Mouse (Mus musculus) small intestine, adult 2 months (tissue): ENCODE measurements at regions not wholly inside any gene's neighbourhood (a gene's known extent, or its start where the extent isn't known, plus 50 kb on each side); places are given as distances from the start of the nearest gene placed in this dataset.

Experiments
- H3K27ac ChIP-seq: fragments of 200-500 bp; 2 replicates; pipeline ENCODE4 v1.5.1; 2012; ENCODE audit warnings: low read depth, low read length, control low read depth, inconsistent platforms; ENCODE audit not compliant: insufficient read depth
- H3K27me3 ChIP-seq: fragments of 200-500 bp; 2 replicates; pipeline ENCODE4 v1.6.1; 2012; ENCODE audit warnings: mild to moderate bottlenecking, moderate library complexity, low read length, inconsistent platforms; ENCODE audit not compliant: control insufficient read depth, insufficient read depth
- H3K36me3 ChIP-seq: fragments of 200-500 bp; 2 replicates; pipeline ENCODE4 v1.6.1; 2012; ENCODE audit warnings: mild to moderate bottlenecking, low read length, control low read depth, inconsistent platforms; ENCODE audit not compliant: control insufficient read depth, insufficient read depth
- H3K4me1 ChIP-seq: fragments of 200-500 bp; 2 replicates; pipeline ENCODE4 v1.6.1; 2012; ENCODE audit warnings: low read length, inconsistent platforms, mixed read lengths; ENCODE audit not compliant: control insufficient read depth, insufficient read depth, insufficient read length
- H3K4me3 ChIP-seq: fragments of 200-500 bp; 2 replicates; pipeline ENCODE4 v1.5.1; 2012; ENCODE audit warnings: low read depth, mild to moderate bottlenecking, control low read depth, inconsistent platforms, low read length, moderate library complexity
- CTCF ChIP-seq: fragments of 200-500 bp; IDR thresholded peaks from 2 replicates; pipeline ENCODE4 v1.5.1; 2012; ENCODE audit warnings: low read depth, mild to moderate bottlenecking, control low read depth, inconsistent platforms, low read length, moderate library complexity, mixed read lengths; ENCODE audit not compliant: insufficient replicate concordance, insufficient read length; ENCODE audit errors: extremely low read depth
- POLR2A ChIP-seq: fragments of 200-500 bp; IDR thresholded peaks from 2 replicates; pipeline ENCODE4 v1.6.1; 2012; ENCODE audit warnings: low read depth, mild to moderate bottlenecking, control low read depth, inconsistent platforms, low read length, moderate library complexity
- WGBS: fragments of 180-500 bp; shearing (Covaris S2); methylation state at CpG from one replicate; pipeline ENCODE4 v1.1.7; 2018; 5-methylcytosine and 5-hydroxymethylcytosine counted together

GRCm38 (mm10) chr6:31077779-31078178, 118.9 kb upstream of the Klf14 start:
- Histone ChIP-seq H3K27me3 (no peaks in the 10 kb centered on the region), H3K4me3 (no peak overlapping the region), H3K36me3 (peaks cover 35% of the 10 kb centered on the region), H3K27ac (peak overlapping the region; percentile 93), H3K4me1 (peaks cover 62% of the 10 kb centered on the region)
- TF ChIP-seq POLR2A: no peak
- no peak; the same call in 1 of the 2 replicates for TF ChIP-seq CTCF
- WGBS: 22% methylated on average over 9 of the region's 9 CpGs

- WGBS: 13% methylated on average over 6 of the region's 6 CpGs
- H3K36me3 ChIP-seq: peaks cover 38% of the 10 kb centered on the region
- no peaks in the 10 kb centered on the region for H3K27me3 ChIP-seq
- H3K4me3 ChIP-seq: no peak overlapping the region
- TF ChIP-seq CTCF (no peak), POLR2A (no peak)
- peak overlapping the region; percentile 93 for H3K27ac ChIP-seq
- H3K4me1 ChIP-seq: peaks cover 60% of the 10 kb centered on the region
Measured at GRCm38 (mm10) chr6:31078413-31078812, 119.5 kb upstream of the Klf14 start.

GRCm38 (mm10) chr6:31079586-31080259, 120.8 kb upstream of the Klf14 start:
- peak overlapping the region; percentile 57 for H3K27ac ChIP-seq
- H3K4me3 ChIP-seq: no peak overlapping the region
- WGBS: 19% methylated on average over 14 of the region's 14 CpGs
- H3K4me1 ChIP-seq: peaks cover 50% of the 10 kb centered on the region
- peaks cover 38% of the 10 kb centered on the region for H3K36me3 ChIP-seq
- H3K27me3 ChIP-seq: no peaks in the 10 kb centered on the region
- TF ChIP-seq POLR2A (no peak), CTCF (no peak)

- Histone ChIP-seq H3K4me3 (no peak overlapping the region), H3K36me3 (peaks cover 44% of the 10 kb centered on the region), H3K27me3 (no peaks in the 10 kb centered on the region), H3K27ac (peak overlapping the region; percentile 57), H3K4me1 (peaks cover 49% of the 10 kb centered on the region)
- TF ChIP-seq POLR2A (no peak), CTCF (no peak)
- 61% methylated on average over 4 of the region's 4 CpGs for WGBS
Measured at GRCm38 (mm10) chr6:31080279-31080678, 121.4 kb upstream of the Klf14 start.

GRCm38 (mm10) chr6:31080691-31081090, 121.8 kb upstream of the Klf14 start:
- peaks cover 46% of the 10 kb centered on the region for H3K4me1 ChIP-seq
- TF ChIP-seq POLR2A: no peak
- TF ChIP-seq CTCF: no peak
- H3K36me3 ChIP-seq: peaks cover 44% of the 10 kb centered on the region
- H3K27ac ChIP-seq: no peak overlapping the region
- H3K27me3 ChIP-seq: no peaks in the 10 kb centered on the region
- H3K4me3 ChIP-seq: no peak overlapping the region
- 86% methylated on average over 9 of the region's 9 CpGs for WGBS

DNA sequence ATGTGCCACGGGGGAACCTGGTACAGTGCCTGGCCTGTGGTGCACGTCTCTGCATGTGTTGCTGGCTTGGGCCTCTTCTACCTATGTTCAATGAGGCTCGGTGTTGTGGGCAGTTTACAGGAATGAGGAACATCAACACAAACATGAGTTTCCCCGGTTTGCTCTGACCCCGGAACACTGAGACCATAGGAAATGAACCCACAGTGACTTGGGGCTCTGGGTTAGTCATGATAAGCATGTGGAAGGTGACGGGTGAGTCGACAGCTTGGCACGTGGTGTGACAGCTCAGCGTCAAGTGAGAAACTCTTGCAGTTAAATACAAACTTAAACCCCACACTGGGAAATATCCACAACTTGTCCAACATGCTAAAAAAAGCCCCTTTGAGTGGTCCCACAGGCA, 122.4 kb upstream of the Klf14 start:
- TF ChIP-seq CTCF (no peak), POLR2A (no peak)
- no peak overlapping the region for H3K27ac ChIP-seq
- H3K4me3 ChIP-seq: no peak overlapping the region
- peaks cover 50% of the 10 kb centered on the region for H3K36me3 ChIP-seq
- WGBS: 70% methylated on average over 9 of the region's 9 CpGs
- H3K4me1 ChIP-seq: peaks cover 46% of the 10 kb centered on the region
- no peaks in the 10 kb centered on the region for H3K27me3 ChIP-seq

DNA sequence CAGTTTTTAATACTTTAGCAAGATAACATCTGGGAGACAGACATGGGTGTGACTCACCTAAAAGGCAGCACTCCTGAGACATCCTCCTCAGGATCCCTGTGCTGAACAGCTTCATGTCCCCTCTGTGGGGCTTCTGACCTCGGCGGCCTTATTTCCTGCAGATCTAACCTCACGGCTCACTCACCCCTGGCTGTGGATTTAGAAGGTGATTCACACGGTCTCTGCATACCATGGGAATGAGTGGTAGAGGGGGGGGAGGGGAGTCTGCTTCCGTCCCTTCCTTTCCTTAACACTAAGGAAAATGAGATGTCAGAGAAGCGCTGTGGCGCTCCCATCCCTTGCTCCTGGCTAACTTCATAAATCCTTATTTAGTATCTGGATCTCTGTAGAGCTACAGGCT, 123.1 kb upstream of the Klf14 start:
- no peak for TF ChIP-seq POLR2A
- no peak for TF ChIP-seq CTCF
- WGBS: 77% methylated on average over 7 of the region's 7 CpGs

More for the DNA sequence above, 123.1 kb upstream of the Klf14 start:
- H3K27ac ChIP-seq: no peak overlapping the region
- no peaks in the 10 kb centered on the region for H3K27me3 ChIP-seq
- H3K4me3 ChIP-seq: no peak overlapping the region
- H3K36me3 ChIP-seq: peaks cover 57% of the 10 kb centered on the region
- H3K4me1 ChIP-seq: peaks cover 43% of the 10 kb centered on the region
